Mouse (Mus musculus) heart, embryonic 14.5 days (tissue): Measurements from ENCODE around the gene Srarp. TPM values are rescaled to one million over a fixed set of nuclear protein-coding genes. Genes with fewer than 3 reads are reported as not detected.

Experiments used
- ATAC-seq: fragments of 200-750 bp; cut with Nextera tagmentation; 2 replicates; pipeline ENCODE4 v1.8.0; 2017; ENCODE audit warnings: low read depth, moderate TSS enrichment; ENCODE audit not compliant: insufficient number of reproducible peaks, insufficient read depth, low FRiP score
- H3K27ac ChIP-seq, 2 experiments: fragments of 200-500 bp in 1 of 2; fragments of 300-500 bp in 1 of 2; sonication (generic) in 1 of 2; replicated peaks in 1 of 2; 2 replicates each; pipeline ENCODE4 v1.5.1; 2012 to 2014; ENCODE audit warnings: low read depth in 2 of 2, low read length in 2 of 2, control low read depth in 1 of 2, mild to moderate bottlenecking in 1 of 2, mixed read lengths in 1 of 2; ENCODE audit not compliant: control insufficient read depth in 1 of 2, insufficient read depth in 1 of 2
- H3K27me3 ChIP-seq: fragments of 300-500 bp; sonication (generic); 2 replicates; pipeline ENCODE4 v1.6.1; 2014; ENCODE audit warnings: mild to moderate bottlenecking, low read length, control low read depth; ENCODE audit not compliant: control insufficient read depth, insufficient read depth
- H3K36me3 ChIP-seq: fragments of 300-500 bp; sonication (generic); 2 replicates; pipeline ENCODE4 v1.6.1; 2014; ENCODE audit warnings: mild to moderate bottlenecking, control low read depth, low read length, mixed read lengths; ENCODE audit not compliant: control insufficient read depth, insufficient read depth
- H3K4me1 ChIP-seq, 2 experiments: fragments of 200-500 bp in 1 of 2; fragments of 300-500 bp in 1 of 2; sonication (generic) in 1 of 2; 2 replicates each; pipeline ENCODE4 v1.6.1; 2012 to 2014; ENCODE audit warnings: low read length in 2 of 2, control low read depth in 1 of 2, mixed read lengths in 1 of 2; ENCODE audit not compliant: control insufficient read depth in 2 of 2, insufficient read depth in 2 of 2
- H3K4me2 ChIP-seq: fragments of 300-500 bp; sonication (generic); 2 replicates; pipeline ENCODE4 v1.6.1; 2014; ENCODE audit warnings: mild to moderate bottlenecking, low read length
- H3K4me3 ChIP-seq, 2 experiments: fragments of 200-500 bp in 1 of 2; fragments of 300-500 bp in 1 of 2; sonication (generic) in 1 of 2; 2 replicates each; pipeline ENCODE4 v1.5.1; 2012 to 2014; ENCODE audit warnings: low read length in 2 of 2, mild to moderate bottlenecking in 2 of 2, control low read depth in 1 of 2, low read depth in 1 of 2, moderate library complexity in 1 of 2; ENCODE audit not compliant: control insufficient read depth in 1 of 2, insufficient read depth in 1 of 2
- H3K9ac ChIP-seq: fragments of 300-500 bp; sonication (generic); 2 replicates; pipeline ENCODE4 v1.6.1; 2014; ENCODE audit warnings: mild to moderate bottlenecking, low read length
- H3K9me3 ChIP-seq: fragments of 300-500 bp; sonication (generic); 2 replicates; pipeline ENCODE4 v1.6.1; 2016; ENCODE audit warnings: low read length, control low read depth; ENCODE audit not compliant: control insufficient read depth
- WGBS: fragments of 180-500 bp; shearing (Covaris S2); extraction: QIAGEN DNeasy Blood & Tissue Kit; methylation state at CpG from one replicate; pipeline ENCODE4 v1.1.7; 2014; 5-methylcytosine and 5-hydroxymethylcytosine counted together
- polyA plus RNA-seq: library from polyadenylated mRNA; unstranded; fragments of >200 nt; fragmentation: Nextera tagmentation; extraction: Ambion mirVana; gene quantifications from 2 replicates; pipeline ENCODE4 v1.2.1, GENCODE M21; 2014

Srarp gene
- polyA plus RNA-seq, 1 experiment from 2014 or later: not detected

DNA sequence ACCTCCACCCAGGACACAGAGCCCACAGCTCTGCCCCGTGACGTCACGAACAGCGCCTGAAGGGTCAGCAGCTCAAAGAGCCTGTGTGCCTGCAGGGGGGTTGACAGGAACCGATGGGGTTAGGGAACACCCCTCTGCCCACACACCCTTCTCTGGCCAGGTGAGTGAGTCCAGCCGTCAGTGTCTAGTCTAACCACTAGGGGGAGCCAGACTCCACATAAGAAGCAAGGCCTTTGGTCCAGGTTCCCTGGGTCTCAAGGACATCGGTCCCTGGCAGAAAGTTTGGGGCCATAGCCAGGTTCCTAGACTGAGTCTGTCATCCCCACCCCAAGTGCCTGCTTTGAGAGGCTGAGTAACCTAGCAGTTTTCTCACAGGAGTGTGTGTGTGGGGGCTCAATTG, 50.6 kb downstream of the Srarp start:
- peaks cover 44% of the 10 kb centered on the region for H3K27me3 ChIP-seq
- H3K4me3 ChIP-seq: no peak overlapping the region
- H3K27ac ChIP-seq: no peak overlapping the region
- peaks cover 2 to 14% of the 10 kb centered on the region in 2 experiments; a peak in 3 of 4 replicates for H3K4me1 ChIP-seq
- WGBS: 0% methylated on average over 7 of the region's 7 CpGs
- no peak overlapping the region for H3K9ac ChIP-seq
- H3K4me2 ChIP-seq: no peak overlapping the region
- no peak for ATAC-seq
- no peaks in the 10 kb centered on the region for H3K36me3 ChIP-seq
- H3K9me3 ChIP-seq: no peaks in the 10 kb centered on the region

Other genes with a start within 250 kb of the Srarp start
- gene Rsg1, start 222.1 kb downstream of the Srarp start, polyA plus RNA-seq: 1.5 and 1.7 TPM in 2 replicates
- 1.1 and 2.6 TPM in 2 replicates for gene Arhgef19, start 196.6 kb downstream of the Srarp start, polyA plus RNA-seq
- gene Epha2, start 134.9 kb downstream of the Srarp start, polyA plus RNA-seq: 1.9 TPM in 2 replicates
- 0.88 and 0.92 TPM in 2 replicates for gene Fam131c, start 67.9 kb downstream of the Srarp start, polyA plus RNA-seq
- gene Clcnka, start 37.4 kb downstream of the Srarp start, polyA plus RNA-seq: not detected in 2 replicates
- 0.26 and 1.1 TPM in 2 replicates for gene Clcnkb, start 20.1 kb downstream of the Srarp start, polyA plus RNA-seq
- gene Hspb7, start 15.3 kb downstream of the Srarp start, polyA plus RNA-seq: 172 and 266 TPM in 2 replicates
- 16.2 and 18.8 TPM in 2 replicates for gene Zbtb17, start 8.5 kb upstream of the Srarp start, polyA plus RNA-seq
- 9.6 and 10.7 TPM in 2 replicates for gene Spen, start 102.5 kb upstream of the Srarp start, polyA plus RNA-seq
- gene Fblim1, start 170.0 kb upstream of the Srarp start, polyA plus RNA-seq: 45.2 and 45.7 TPM in 2 replicates
- gene Tmem82, start 182.5 kb upstream of the Srarp start, polyA plus RNA-seq: 0.19 and 0.43 TPM in 2 replicates
- 0.09 and 0.19 TPM in 2 replicates for gene Slc25a34, start 187.7 kb upstream of the Srarp start, polyA plus RNA-seq
- 6.6 and 7.8 TPM in 2 replicates for gene Plekhm2, start 228.8 kb upstream of the Srarp start, polyA plus RNA-seq
- 0.72 and 2.1 TPM in 2 replicates for gene Rsc1a1, start 249.5 kb upstream of the Srarp start, polyA plus RNA-seq